Mouse (Mus musculus) hindbrain, embryonic 11.5 days (tissue): Measurements from ENCODE around the gene Rnf208. TPM values are rescaled to one million over a fixed set of nuclear protein-coding genes. Genes with fewer than 3 reads are reported as not detected.
A peak's percentile ranks its signal among the peaks of the same experiment; 100 is the strongest.

Source experiments
- ATAC-seq: fragments of 200-750 bp; cut with Nextera tagmentation; 2 replicates; pipeline ENCODE4 v1.8.0; 2017; ENCODE audit warnings: mild to moderate bottlenecking, moderate TSS enrichment, moderate library complexity; ENCODE audit not compliant: low FRiP score
- DNase-seq: peaks from one replicate; pipeline ENCODE4 v3.0.0-alpha.2; 2015; ENCODE audit warnings: low spot score
- H3K27ac ChIP-seq: fragments of 300-500 bp; sonication (generic); 2 replicates; pipeline ENCODE4 v1.5.1; 2014; ENCODE audit warnings: mild to moderate bottlenecking, low read depth, low read length
- H3K27me3 ChIP-seq: fragments of 300-500 bp; sonication (generic); 2 replicates; pipeline ENCODE4 v1.6.1; 2014; ENCODE audit warnings: mild to moderate bottlenecking, low read length, moderate library complexity, mixed read lengths; ENCODE audit not compliant: control insufficient read depth, insufficient read depth
- H3K36me3 ChIP-seq: fragments of 300-500 bp; sonication (generic); 2 replicates; pipeline ENCODE4 v1.6.1; 2014; ENCODE audit warnings: mild to moderate bottlenecking, low read length, moderate library complexity, mixed read lengths; ENCODE audit not compliant: control insufficient read depth, insufficient read depth
- H3K4me1 ChIP-seq: fragments of 300-500 bp; sonication (generic); replicated peaks from 2 replicates; pipeline ENCODE4 v1.6.1; 2014; ENCODE audit warnings: low read length, mixed read lengths; ENCODE audit not compliant: control insufficient read depth, insufficient read depth
- H3K4me2 ChIP-seq: fragments of 300-500 bp; sonication (generic); replicated peaks from 2 replicates; pipeline ENCODE4 v1.6.1; 2014; ENCODE audit warnings: mild to moderate bottlenecking, low read depth, low read length
- H3K4me3 ChIP-seq: fragments of 300-500 bp; sonication (generic); 2 replicates; pipeline ENCODE4 v1.5.1; 2014; ENCODE audit warnings: low read depth, low read length
- H3K9ac ChIP-seq: fragments of 300-500 bp; sonication (generic); 2 replicates; pipeline ENCODE4 v1.6.1; 2014; ENCODE audit warnings: low read depth, low read length
- H3K9me3 ChIP-seq: fragments of 300-500 bp; sonication (generic); 2 replicates; pipeline ENCODE4 v1.6.1; 2016; ENCODE audit warnings: low read length; ENCODE audit not compliant: control insufficient read depth
- WGBS: fragments of 180-500 bp; shearing (Covaris S2); extraction: QIAGEN DNeasy Blood & Tissue Kit; methylation state at CpG from one replicate; pipeline ENCODE4 v1.1.7; 2014; 5-methylcytosine and 5-hydroxymethylcytosine counted together
- polyA plus RNA-seq: library from polyadenylated mRNA; unstranded; fragments of >200 nt; fragmentation: Nextera tagmentation; extraction: Ambion mirVana; gene quantifications from 2 replicates; pipeline ENCODE4 v1.2.1, GENCODE M21; 2014

Gene Rnf208
- 21.7 and 23.9 TPM in 2 replicates for polyA plus RNA-seq

DNA sequence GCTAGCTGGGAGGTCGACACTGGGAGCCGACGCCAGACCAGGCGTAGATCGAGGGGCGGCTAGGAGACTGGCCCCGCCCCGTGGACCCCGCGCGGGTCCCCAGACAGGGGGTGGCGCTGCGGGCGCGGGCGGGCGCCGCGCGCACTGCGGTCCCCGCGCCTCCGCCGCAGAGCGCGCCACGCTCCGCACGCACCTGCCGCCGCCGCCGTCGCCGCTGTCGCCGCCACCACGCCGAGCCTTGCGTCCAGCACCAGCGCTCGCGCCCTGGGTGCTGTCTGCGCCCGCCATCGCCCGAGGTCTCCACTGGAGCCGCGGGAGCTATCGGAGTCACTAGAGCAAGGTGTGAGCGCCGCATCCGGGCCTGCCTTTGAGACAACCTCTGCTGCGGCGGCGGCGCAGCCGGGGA, at the start of gene Rnf208, which contains the start of gene Cysrt1:
Gene Rnf208 (plus strand): TSS at position 155 of the 406 bp plus-strand sequence.
Gene Cysrt1 (minus strand): TSS at position 352 of the 406 bp plus-strand sequence.
- Histone ChIP-seq H3K4me1 (peaks cover 4% of the 10 kb centered on the region; the same call in 1 of the 2 replicates), H3K36me3 (no peaks in the 10 kb centered on the region), H3K9me3 (no peaks in the 10 kb centered on the region), H3K9ac (peak within 1 kb of the TSS; percentile 71), H3K27ac (peak within 1 kb of the TSS; percentile 42; the same call in 1 of the 2 replicates), H3K4me3 (peak within 1 kb of the TSS; percentile 57), H3K27me3 (peaks cover 2% of the 10 kb centered on the region; the same call in 1 of the 2 replicates), H3K4me2 (peak within 1 kb of the TSS; percentile 95)
- DNase-seq (peak; percentile 61), ATAC-seq (peak; percentile 38)
- 0% methylated on average over 27 of the region's 59 CpGs for WGBS

DNA sequence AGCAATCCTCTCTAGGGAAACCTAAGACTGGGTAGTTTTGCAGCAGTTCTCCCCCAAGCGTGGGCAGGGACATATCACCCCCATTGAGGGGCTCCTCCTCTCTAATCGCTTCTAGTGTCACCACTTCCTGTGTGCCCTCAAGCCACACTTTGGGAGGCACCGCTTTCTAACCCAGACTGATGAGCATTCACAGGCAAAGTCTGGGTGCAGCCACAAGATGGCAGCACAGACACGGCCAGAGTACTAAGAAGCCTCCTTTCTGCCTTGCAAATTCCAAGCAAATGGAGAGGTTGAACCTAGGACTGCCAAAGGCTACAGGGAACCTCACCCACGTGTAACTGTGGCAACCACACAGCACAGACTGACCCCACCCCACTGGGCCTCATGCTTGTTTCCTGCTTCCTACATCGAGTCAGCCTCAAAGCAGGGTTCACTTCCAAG, 48.7 kb upstream of the Rnf208 start:
- Histone ChIP-seq H3K36me3 (no peaks in the 10 kb centered on the region), H3K9ac (no peak overlapping the region), H3K4me2 (no peak overlapping the region), H3K4me3 (no peak overlapping the region), H3K27me3 (peaks cover 24% of the 10 kb centered on the region), H3K4me1 (peaks cover 2% of the 10 kb centered on the region; the same call in 1 of the 2 replicates), H3K9me3 (no peaks in the 10 kb centered on the region), H3K27ac (no peak overlapping the region)
- 2% methylated on average over 6 of the region's 6 CpGs for WGBS
- DNase-seq = peak; percentile 92
- peak; percentile 73 for ATAC-seq

DNA sequence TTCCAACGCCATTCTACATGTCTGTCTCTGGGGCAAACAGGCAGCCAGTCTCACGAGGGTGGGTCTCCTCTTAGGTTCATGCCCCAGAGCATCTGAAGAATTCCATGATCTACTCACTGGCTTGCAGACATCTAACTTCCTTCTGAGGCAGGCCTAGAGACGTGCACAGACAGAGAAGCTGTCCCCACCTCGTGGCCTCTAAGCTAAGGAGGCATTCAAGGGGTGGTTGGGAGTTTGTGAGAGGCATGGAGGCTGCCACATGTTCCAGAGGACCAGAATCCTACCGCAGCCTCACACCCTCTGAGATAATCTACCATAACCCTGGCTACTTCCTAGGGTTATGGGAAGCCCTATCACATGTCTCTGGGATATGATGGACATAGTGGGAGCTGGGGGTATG, 48.0 kb upstream of the Rnf208 start:
- DNase-seq (no peak), ATAC-seq (no peak)
- H3K36me3 ChIP-seq = no peaks in the 10 kb centered on the region
- peaks cover 2% of the 10 kb centered on the region; the same call in 1 of the 2 replicates for H3K4me1 ChIP-seq
- H3K9ac ChIP-seq = no peak overlapping the region
- peaks cover 24% of the 10 kb centered on the region for H3K27me3 ChIP-seq
- H3K4me2 ChIP-seq = no peak overlapping the region
- no peak overlapping the region for H3K27ac ChIP-seq
- WGBS = 74% methylated on average over 5 of the region's 5 CpGs
- H3K4me3 ChIP-seq = no peak overlapping the region
- H3K9me3 ChIP-seq = no peaks in the 10 kb centered on the region

DNA sequence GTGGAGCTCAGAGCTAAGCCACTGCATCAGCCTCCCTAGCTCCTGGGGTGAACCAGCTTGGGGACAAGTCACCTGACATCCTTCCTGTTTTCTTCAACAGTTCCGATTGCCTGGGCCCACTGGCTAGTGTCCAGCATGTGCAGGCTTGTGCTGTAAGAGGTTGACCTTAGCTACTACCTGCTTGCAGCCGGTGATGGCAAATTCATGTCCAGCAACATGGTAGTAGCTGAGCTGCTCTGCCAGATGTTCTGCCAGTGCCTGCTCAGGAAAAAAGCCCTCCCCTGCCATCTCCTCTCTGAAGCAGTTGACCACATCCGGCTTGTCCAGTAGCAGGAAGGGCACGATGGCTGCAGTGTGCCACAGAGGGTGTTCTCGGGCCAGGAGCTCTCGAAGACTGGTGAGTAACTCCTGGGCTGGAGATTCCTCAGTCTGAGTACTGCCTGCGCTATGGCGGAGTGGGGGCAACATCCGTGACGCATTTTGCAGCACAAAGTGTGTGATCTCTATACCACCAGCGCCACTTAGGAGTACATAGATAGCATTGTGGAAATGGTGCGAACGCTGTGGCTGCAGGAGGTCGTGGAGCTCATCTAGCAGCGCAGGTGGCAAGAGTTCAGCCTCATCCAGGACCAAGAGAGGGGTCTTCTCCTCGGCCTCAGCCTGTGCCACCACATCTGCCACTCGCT, 47.4 kb upstream of the Rnf208 start:
- DNase-seq = no peak
- H3K36me3 ChIP-seq = no peaks in the 10 kb centered on the region
- no peak overlapping the region for H3K4me3 ChIP-seq
- no peak overlapping the region for H3K9ac ChIP-seq
- H3K4me1 ChIP-seq = peaks cover 2% of the 10 kb centered on the region; the same call in 1 of the 2 replicates
- ATAC-seq = no peak
- peaks cover 24% of the 10 kb centered on the region for H3K27me3 ChIP-seq
- 82% methylated on average over 17 of the region's 17 CpGs for WGBS
- no peak overlapping the region for H3K27ac ChIP-seq
- H3K9me3 ChIP-seq = no peaks in the 10 kb centered on the region
- no peak overlapping the region for H3K4me2 ChIP-seq

DNA sequence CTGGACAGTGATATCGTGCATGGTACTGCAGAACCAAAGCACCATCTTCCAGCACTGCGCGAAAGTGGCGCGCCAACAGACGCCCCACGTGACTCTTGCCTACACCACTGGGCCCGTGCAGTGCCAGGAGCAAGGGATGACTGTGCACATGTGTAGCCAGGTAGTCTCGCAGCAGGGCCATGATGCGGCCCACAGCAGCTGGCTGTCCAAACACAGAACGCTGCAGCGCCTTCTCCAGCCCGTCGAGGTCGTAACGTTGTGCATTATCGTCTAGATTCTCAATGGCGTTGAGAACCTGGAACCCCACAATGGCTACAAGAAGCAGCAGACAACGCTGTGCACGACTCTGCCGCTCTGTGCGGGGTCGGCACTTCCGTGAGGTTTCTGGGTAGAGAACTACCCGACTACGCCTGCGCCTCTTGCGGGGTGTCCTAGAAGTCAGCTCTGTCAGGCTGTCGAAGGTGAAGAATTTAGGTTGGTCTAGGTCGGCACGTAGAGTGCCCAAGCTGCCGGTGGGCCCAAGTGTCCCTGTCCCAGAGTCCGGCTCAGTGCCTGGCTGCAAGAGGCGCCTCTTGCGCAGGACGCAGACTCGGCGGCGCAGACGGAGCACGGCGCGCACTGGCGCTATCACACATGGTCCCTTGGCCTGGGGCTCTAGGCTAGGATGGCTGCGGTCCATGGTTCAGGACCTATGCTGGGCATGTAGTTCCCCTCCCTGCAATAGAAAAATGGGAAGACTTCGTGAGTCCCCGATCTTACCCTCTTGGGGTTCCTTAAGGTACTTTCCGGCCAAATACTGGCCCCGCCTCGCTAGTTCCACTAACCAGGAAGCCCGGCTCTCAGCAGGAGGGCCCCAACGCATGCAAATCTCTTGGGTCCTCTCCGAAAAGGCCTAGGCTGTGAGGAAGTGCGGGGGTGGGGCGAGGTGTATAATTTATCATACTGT, 46.6 kb upstream of the Rnf208 start:
- Histone ChIP-seq H3K4me3 (peak overlapping the region; percentile 6), H3K9ac (no peak overlapping the region), H3K36me3 (peaks cover 2% of the 10 kb centered on the region; the same call in 1 of the 2 replicates), H3K27ac (no peak overlapping the region), H3K4me1 (peaks cover 2% of the 10 kb centered on the region; the same call in 1 of the 2 replicates), H3K9me3 (no peaks in the 10 kb centered on the region), H3K4me2 (peak overlapping the region; percentile 8; the same call in 1 of the 2 replicates), H3K27me3 (peaks cover 24% of the 10 kb centered on the region)
- ATAC-seq (no peak; the same call in 1 of the 2 replicates), DNase-seq (no peak)
- 19% methylated on average over 55 of the region's 55 CpGs for WGBS

DNA sequence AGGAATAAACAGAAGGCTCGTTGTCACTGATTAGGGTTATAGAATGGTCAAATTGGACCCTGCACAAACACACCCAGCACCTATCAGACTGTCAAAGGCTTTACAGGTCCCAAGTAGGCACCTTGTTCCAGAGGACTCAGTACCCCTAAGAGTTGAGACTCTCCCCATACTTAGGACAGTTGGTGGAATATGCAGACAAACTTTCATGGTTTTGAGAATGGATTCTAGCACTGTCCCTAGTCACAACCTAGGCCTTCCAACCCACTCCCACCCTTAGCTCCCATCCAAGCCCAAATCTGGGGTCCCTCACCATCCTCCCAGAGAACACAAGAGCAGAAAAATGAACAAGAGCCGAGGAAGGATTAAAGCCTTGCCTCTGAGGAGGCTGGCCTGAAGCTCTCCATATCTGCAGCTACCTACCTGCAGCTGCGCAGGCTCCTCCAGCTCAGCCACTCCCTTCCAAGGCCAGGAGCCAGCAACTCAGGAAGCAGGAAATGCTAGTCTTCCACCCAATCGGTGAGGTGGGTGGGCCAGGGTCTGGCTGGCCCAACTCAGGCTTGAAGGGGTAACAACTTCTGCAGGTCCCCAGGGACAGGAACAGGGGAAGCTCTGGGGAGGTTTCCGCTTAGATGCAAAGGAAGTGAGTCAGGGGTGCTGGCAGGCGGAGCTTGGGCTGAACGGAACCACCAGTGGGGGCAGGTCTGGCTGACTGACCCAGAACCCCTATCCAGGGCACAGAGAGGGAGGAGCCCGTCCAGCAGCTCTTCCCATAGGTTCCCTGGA, 45.7 kb upstream of the Rnf208 start, which contains the start of gene Tor4a:
Gene Tor4a (minus strand): TSS at position 715 of the 783 bp plus-strand sequence.
- H3K9ac ChIP-seq = no peak within 1 kb of the TSS
- peaks cover 7% of the 10 kb centered on the region; the same call in 1 of the 2 replicates for H3K36me3 ChIP-seq
- peak within 1 kb of the TSS; percentile 6 for H3K4me3 ChIP-seq
- H3K27me3 ChIP-seq = peaks cover 24% of the 10 kb centered on the region
- H3K27ac ChIP-seq = no peak within 1 kb of the TSS
- peaks cover 2% of the 10 kb centered on the region; the same call in 1 of the 2 replicates for H3K4me1 ChIP-seq
- WGBS = 11% methylated on average over 8 of the region's 8 CpGs
- H3K4me2 ChIP-seq = peak within 1 kb of the TSS; percentile 8; the same call in 1 of the 2 replicates
- H3K9me3 ChIP-seq = no peaks in the 10 kb centered on the region
- ATAC-seq = no peak
- no peak for DNase-seq

DNA sequence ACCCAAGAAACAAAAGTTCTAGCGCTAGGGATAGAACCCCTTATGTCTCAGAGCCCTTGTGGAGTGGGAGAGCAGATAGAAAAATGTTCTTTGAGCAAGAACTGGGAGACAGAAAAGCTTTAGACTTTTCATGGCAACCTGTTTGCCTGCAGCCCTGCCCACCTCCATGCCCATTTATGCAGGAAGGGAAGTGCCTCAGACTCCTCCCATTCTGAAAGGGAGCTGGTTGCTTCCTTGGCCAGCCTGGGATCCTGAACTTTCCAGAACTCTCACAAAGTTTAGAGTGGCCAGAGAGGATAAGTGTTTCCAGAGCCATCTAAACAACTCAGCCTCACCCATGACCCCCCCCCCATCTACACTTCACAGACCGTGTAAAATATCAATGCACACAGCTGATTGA, 44.9 kb upstream of the Rnf208 start:
- peaks cover 2% of the 10 kb centered on the region; the same call in 1 of the 2 replicates for H3K4me1 ChIP-seq
- no peak overlapping the region for H3K4me2 ChIP-seq
- H3K9ac ChIP-seq = no peak overlapping the region
- ATAC-seq (no peak), DNase-seq (no peak)
- H3K9me3 ChIP-seq = no peaks in the 10 kb centered on the region
- H3K27me3 ChIP-seq = peaks cover 24% of the 10 kb centered on the region
- H3K36me3 ChIP-seq = peaks cover 7% of the 10 kb centered on the region; the same call in 1 of the 2 replicates
- H3K4me3 ChIP-seq = no peak overlapping the region
- H3K27ac ChIP-seq = no peak overlapping the region
- 23% methylated on average over 2 of the region's 2 CpGs for WGBS

DNA sequence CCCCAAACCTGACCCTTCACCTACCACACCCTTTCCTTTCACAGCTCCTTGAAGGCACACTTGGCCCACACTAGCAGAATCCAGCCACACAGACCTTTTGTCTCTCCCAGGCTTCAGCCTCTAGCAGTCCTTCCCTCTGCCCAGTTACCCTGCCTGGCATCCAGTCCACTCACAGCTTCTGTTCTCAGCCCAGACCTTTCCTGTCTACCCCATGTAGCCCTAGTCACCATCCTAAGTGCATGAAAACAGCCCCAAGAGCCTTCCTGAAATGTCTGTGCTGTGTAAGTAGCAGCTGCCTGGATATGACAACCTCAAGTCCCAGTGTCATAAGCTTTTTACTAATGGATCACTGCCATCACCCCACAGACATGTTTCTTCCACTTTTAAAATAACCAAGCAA, 44.1 kb upstream of the Rnf208 start:
- Histone ChIP-seq H3K36me3 (peaks cover 7% of the 10 kb centered on the region; the same call in 1 of the 2 replicates), H3K9me3 (no peaks in the 10 kb centered on the region)
- DNase-seq = no peak

More for the DNA sequence above, 44.1 kb upstream of the Rnf208 start:
- H3K4me1 ChIP-seq = peaks cover 2% of the 10 kb centered on the region; the same call in 1 of the 2 replicates
- no peak for ATAC-seq
- H3K4me2 ChIP-seq = no peak overlapping the region
- no peak overlapping the region for H3K4me3 ChIP-seq
- H3K9ac ChIP-seq = no peak overlapping the region
- H3K27ac ChIP-seq = no peak overlapping the region
- H3K27me3 ChIP-seq = peaks cover 24% of the 10 kb centered on the region
